Mouse (Mus musculus) adrenal gland, adult 2 months (tissue): Measurements from ENCODE around the gene Ptprd. TPM values are rescaled to one million over a fixed set of nuclear protein-coding genes. Genes with fewer than 3 reads are reported as not detected.
A peak's percentile ranks its signal among the peaks of the same experiment; 100 is the strongest.

Source experiments
- DNase-seq: peaks from one replicate; pipeline ENCODE4 v3.0.0; 2021
- polyA plus RNA-seq: library from polyadenylated mRNA; depleted of rRNA; stranded (reverse); fragments of >200 nt; gene quantifications from 2 replicates; pipeline ENCODE4 v1.2.3, GENCODE M21; 2012
- total RNA-seq, 2 experiments: library from RNA; stranded (reverse); gene quantifications; 2 replicates each; pipeline ENCODE4 v1.2.3; 2021

Ptprd gene
- total and polyA plus RNA-seq, 3 experiments, result 6.2 to 91.9 (median 79.1) TPM

- no peak for DNase-seq
Observed at GRCm38 (mm10) chr4:76403219-76403618, 1808.5 kb downstream of the Ptprd start.

- DNase-seq, result no peak
Observed at GRCm38 (mm10) chr4:76387887-76388286, 1823.9 kb downstream of the Ptprd start.

- DNase-seq, result no peak
Observed at GRCm38 (mm10) chr4:76386978-76387824, 1824.6 kb downstream of the Ptprd start.

- peak; percentile 6 for DNase-seq
Observed at GRCm38 (mm10) chr4:76385818-76386217, 1825.9 kb downstream of the Ptprd start.

- no peak for DNase-seq
Observed at GRCm38 (mm10) chr4:76380312-76380917, 1831.3 kb downstream of the Ptprd start.

GRCm38 (mm10) chr4:76370041-76370880 is 1841.5 kb downstream of the Ptprd start:
- peak; percentile 52 for DNase-seq

GRCm38 (mm10) chr4:76369101-76369500 is 1842.7 kb downstream of the Ptprd start:
- no peak for DNase-seq

- no peak for DNase-seq
Observed at GRCm38 (mm10) chr4:76368291-76368690, 1843.5 kb downstream of the Ptprd start.

GRCm38 (mm10) chr4:76367285-76367684 is 1844.5 kb downstream of the Ptprd start:
- DNase-seq, result no peak

GRCm38 (mm10) chr4:76365871-76366270 is 1845.9 kb downstream of the Ptprd start:
- peak; percentile 13 for DNase-seq

GRCm38 (mm10) chr4:76361546-76361945 is 1850.2 kb downstream of the Ptprd start:
- peak; percentile 71 for DNase-seq

GRCm38 (mm10) chr4:76354167-76354566 is 1857.6 kb downstream of the Ptprd start:
- no peak for DNase-seq

GRCm38 (mm10) chr4:76352468-76352867 is 1859.3 kb downstream of the Ptprd start:
- no peak for DNase-seq

- DNase-seq, result no peak
Observed at GRCm38 (mm10) chr4:76351201-76351979, 1860.4 kb downstream of the Ptprd start.

GRCm38 (mm10) chr4:76350241-76350962 is 1861.4 kb downstream of the Ptprd start:
- no peak for DNase-seq

GRCm38 (mm10) chr4:76344059-76344458 is 1867.7 kb downstream of the Ptprd start:
- DNase-seq, result no peak

GRCm38 (mm10) chr4:76337926-76338325 is 1873.8 kb downstream of the Ptprd start:
- DNase-seq, result no peak

GRCm38 (mm10) chr4:76327346-76327745 is 1884.4 kb downstream of the Ptprd start:
- peak; percentile 22 for DNase-seq

- DNase-seq, result no peak
Observed at GRCm38 (mm10) chr4:76325646-76326045, 1886.1 kb downstream of the Ptprd start.

GRCm38 (mm10) chr4:76324928-76325327 is 1886.8 kb downstream of the Ptprd start:
- DNase-seq, result no peak

- DNase-seq, result no peak
Observed at GRCm38 (mm10) chr4:76324509-76324908, 1887.3 kb downstream of the Ptprd start.
